Mouse (Mus musculus): ENCODE measurements at regions not wholly inside any gene's neighbourhood (a gene's known extent, or its start where the extent isn't known, plus 50 kb on each side); places are given as distances from the start of the nearest gene placed in this dataset.

DNA sequence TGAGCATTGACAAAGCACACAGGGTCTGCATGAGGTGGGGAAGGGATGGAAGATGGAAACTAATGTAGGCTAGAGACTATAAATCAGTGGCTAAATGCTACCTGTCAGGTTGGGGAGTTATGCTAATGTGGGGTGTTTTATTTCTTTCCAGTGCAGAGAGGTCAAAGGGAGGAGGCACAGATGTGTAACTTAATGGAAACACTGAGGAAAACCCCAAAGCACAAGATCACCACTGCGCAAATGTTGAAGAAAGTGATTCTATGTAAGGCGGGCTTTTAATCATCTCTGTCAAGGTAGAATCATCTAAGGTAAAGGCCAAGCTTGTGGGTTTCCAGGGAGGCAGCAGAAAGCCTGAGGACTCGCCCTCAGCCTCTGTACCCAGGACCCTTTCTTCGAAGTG is 303.2 kb upstream of the 4930412O13Rik start:
- TF ChIP-seq CTCF (IDR thresholded peaks at IDR 0.05) (no peak), EP300 (IDR thresholded peaks at IDR 0.05) (no peak)
